Mouse (Mus musculus) CH12.LX (cell line): ENCODE data around the gene Serp1.
A peak's percentile ranks its signal among the peaks of the same experiment; 100 is the strongest.

Experiments used
- BHLHE40 ChIP-seq: IDR thresholded peaks from 2 replicates; pipeline ENCODE4 v1.6.1; 2011; ENCODE audit warnings: mild to moderate bottlenecking, low read depth, low read length, improper control_type of control experiment
- CHD1 ChIP-seq: IDR thresholded peaks from 2 replicates; pipeline ENCODE4 v1.6.1; 2012; ENCODE audit warnings: low read depth, low read length, improper control_type of control experiment, inconsistent platforms
- CTCF ChIP-seq, 2 experiments: IDR thresholded peaks in 1 of 2; conservative IDR thresholded peaks in 1 of 2; 2 replicates each; pipeline ENCODE4 v1.5.1; 2011 to 2012; ENCODE audit warnings: low read depth in 2 of 2, low read length in 2 of 2, improper control_type of control experiment in 1 of 2, inconsistent platforms in 1 of 2, mild to moderate bottlenecking in 1 of 2, moderate library complexity in 1 of 2
- E2F4 ChIP-seq: IDR thresholded peaks from 2 replicates; pipeline ENCODE4 v1.6.1; 2011; ENCODE audit warnings: low read depth, low read length, improper control_type of control experiment; ENCODE audit not compliant: insufficient replicate concordance
- EP300 ChIP-seq: IDR thresholded peaks from 2 replicates; pipeline ENCODE4 v1.6.1; 2011; ENCODE audit warnings: low read length, improper control_type of control experiment
- MAX ChIP-seq: IDR thresholded peaks from 2 replicates; pipeline ENCODE4 v1.6.1; 2011; ENCODE audit warnings: low read length, improper control_type of control experiment
- MYC ChIP-seq: IDR thresholded peaks from 2 replicates; pipeline ENCODE4 v1.6.1; 2011; ENCODE audit warnings: low read depth, mild to moderate bottlenecking, improper control_type of control experiment, low read length
- NELFE ChIP-seq: IDR thresholded peaks from 2 replicates; pipeline ENCODE4 v1.6.1; 2011; ENCODE audit warnings: low read depth, low read length, improper control_type of control experiment
- POLR2A ChIP-seq: IDR thresholded peaks from 2 replicates; pipeline ENCODE4 v1.6.1; 2011; ENCODE audit warnings: low read depth, mild to moderate bottlenecking, improper control_type of control experiment, low read length
- RAD21 ChIP-seq: IDR thresholded peaks from 2 replicates; pipeline ENCODE4 v1.6.1; 2011; ENCODE audit warnings: low read depth, mild to moderate bottlenecking, low read length, improper control_type of control experiment, moderate library complexity
- SIN3A ChIP-seq: IDR thresholded peaks from 2 replicates; pipeline ENCODE4 v1.6.1; 2012; ENCODE audit warnings: low read length, improper control_type of control experiment, inconsistent platforms
- TCF12 ChIP-seq: IDR thresholded peaks from 2 replicates; pipeline ENCODE4 v1.6.1; 2014; ENCODE audit warnings: low read depth, mild to moderate bottlenecking, inconsistent platforms, low read length, improper control_type of control experiment
- USF1 ChIP-seq: IDR thresholded peaks from 2 replicates; pipeline ENCODE4 v1.6.1; 2014; ENCODE audit warnings: low read depth, mild to moderate bottlenecking, inconsistent platforms, low read length, improper control_type of control experiment
- ZMIZ1 ChIP-seq: IDR thresholded peaks from 2 replicates; pipeline ENCODE4 v1.6.1; 2012; ENCODE audit warnings: low read depth, mild to moderate bottlenecking, inconsistent platforms, low read length, improper control_type of control experiment

GRCm38 (mm10) chr3:58503720-58504333, 21.9 kb downstream of the Serp1 start:
- TF ChIP-seq SIN3A (no peak), MAX (peak; percentile 84), CTCF (conservative IDR thresholded peaks at IDR 0.05 in 1 of 2, IDR thresholded peaks at IDR 0.05 in 1 of 2; ENCODE audit: low read depth in 2 of 2, low read length in 2 of 2) (peak in 1 of 2 experiments; percentile 25; a peak in 1 of 4 replicates), BHLHE40 (peak; percentile 70), MYC (peak; percentile 97), POLR2A (no peak), E2F4 (no peak), EP300 (no peak), NELFE (no peak), ZMIZ1 (no peak), CHD1 (no peak), TCF12 (no peak), RAD21 (peak; percentile 32), USF1 (peak; percentile 50)
